Mouse (Mus musculus) limb, embryonic 12.5 days (tissue): ENCODE measurements at regions not wholly inside any gene's neighbourhood (a gene's known extent, or its start where the extent isn't known, plus 50 kb on each side); places are given as distances from the start of the nearest gene placed in this dataset.

Experiments
- ATAC-seq: fragments of 200-750 bp; cut with Nextera tagmentation; 2 replicates; pipeline ENCODE4 v1.8.0; 2017; ENCODE audit warnings: low read depth, moderate TSS enrichment; ENCODE audit not compliant: insufficient number of reproducible peaks, insufficient read depth, low FRiP score, low TSS enrichment
- H3K27ac ChIP-seq: fragments of 300-500 bp; sonication (generic); 2 replicates; pipeline ENCODE4 v1.5.1; 2016; ENCODE audit warnings: mild to moderate bottlenecking, moderate library complexity
- H3K27me3 ChIP-seq: fragments of 300-500 bp; sonication (generic); 2 replicates; pipeline ENCODE4 v1.6.1; 2016; ENCODE audit warnings: mild to moderate bottlenecking, moderate library complexity
- H3K36me3 ChIP-seq: fragments of 300-500 bp; sonication (generic); 2 replicates; pipeline ENCODE4 v1.6.1; 2016; ENCODE audit warnings: mild to moderate bottlenecking, moderate library complexity
- H3K4me1 ChIP-seq: fragments of 300-500 bp; sonication (generic); replicated peaks from 2 replicates; pipeline ENCODE4 v1.6.1; 2016
- H3K4me2 ChIP-seq: fragments of 300-500 bp; sonication (generic); 2 replicates; pipeline ENCODE4 v1.6.1; 2016; ENCODE audit warnings: mild to moderate bottlenecking, moderate library complexity
- H3K4me3 ChIP-seq: fragments of 300-500 bp; sonication (generic); replicated peaks from 2 replicates; pipeline ENCODE4 v1.5.1; 2016; ENCODE audit warnings: mild to moderate bottlenecking
- H3K9ac ChIP-seq: fragments of 300-500 bp; sonication (generic); replicated peaks from 2 replicates; pipeline ENCODE4 v1.6.1; 2016; ENCODE audit warnings: mild to moderate bottlenecking, moderate library complexity
- H3K9me3 ChIP-seq: fragments of 300-500 bp; sonication (generic); 2 replicates; pipeline ENCODE4 v1.6.1; 2016; ENCODE audit warnings: mild to moderate bottlenecking, moderate library complexity
- WGBS: fragments of 180-500 bp; shearing (Covaris S2); methylation state at CpG from one replicate; pipeline ENCODE4 v1.1.7; 2016; 5-methylcytosine and 5-hydroxymethylcytosine counted together

DNA sequence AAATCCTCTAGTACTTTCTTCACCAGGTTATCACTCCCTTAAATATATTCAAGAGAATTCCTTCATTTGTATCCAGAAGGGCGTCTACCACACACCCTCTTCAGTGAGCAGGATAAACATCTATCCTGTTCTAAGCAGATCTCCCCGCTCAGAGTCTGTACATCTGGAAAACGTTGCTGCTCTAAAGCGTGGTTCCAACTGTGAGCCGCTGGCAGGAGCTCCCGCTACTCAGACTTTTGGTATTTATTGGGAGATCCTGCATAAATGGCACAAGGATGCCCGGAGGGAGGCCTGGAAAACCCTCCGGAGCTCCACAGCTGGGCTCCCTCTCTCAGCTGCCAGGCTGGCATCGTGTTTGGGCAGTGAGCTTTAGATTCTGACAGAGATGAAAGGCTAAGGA, 54.3 kb upstream of the Sestd1 start:
- H3K4me1 ChIP-seq = 0 out of 2 replicates have a peak, but pooled peaks cover 6% of the 10 kb centered on the region
- 0 out of 2 replicates have a peak overlapping the region, but pooled peaks have one; percentile 4 for H3K27ac ChIP-seq
- H3K4me2 ChIP-seq = no peak overlapping the region
- no peak for ATAC-seq
- H3K36me3 ChIP-seq = no peaks in the 10 kb centered on the region
- H3K9ac ChIP-seq = no peak overlapping the region
- no peaks in the 10 kb centered on the region for H3K9me3 ChIP-seq
- no peaks in the 10 kb centered on the region for H3K27me3 ChIP-seq
- 33% methylated on average over 9 of the region's 9 CpGs for WGBS
- no peak overlapping the region for H3K4me3 ChIP-seq

DNA sequence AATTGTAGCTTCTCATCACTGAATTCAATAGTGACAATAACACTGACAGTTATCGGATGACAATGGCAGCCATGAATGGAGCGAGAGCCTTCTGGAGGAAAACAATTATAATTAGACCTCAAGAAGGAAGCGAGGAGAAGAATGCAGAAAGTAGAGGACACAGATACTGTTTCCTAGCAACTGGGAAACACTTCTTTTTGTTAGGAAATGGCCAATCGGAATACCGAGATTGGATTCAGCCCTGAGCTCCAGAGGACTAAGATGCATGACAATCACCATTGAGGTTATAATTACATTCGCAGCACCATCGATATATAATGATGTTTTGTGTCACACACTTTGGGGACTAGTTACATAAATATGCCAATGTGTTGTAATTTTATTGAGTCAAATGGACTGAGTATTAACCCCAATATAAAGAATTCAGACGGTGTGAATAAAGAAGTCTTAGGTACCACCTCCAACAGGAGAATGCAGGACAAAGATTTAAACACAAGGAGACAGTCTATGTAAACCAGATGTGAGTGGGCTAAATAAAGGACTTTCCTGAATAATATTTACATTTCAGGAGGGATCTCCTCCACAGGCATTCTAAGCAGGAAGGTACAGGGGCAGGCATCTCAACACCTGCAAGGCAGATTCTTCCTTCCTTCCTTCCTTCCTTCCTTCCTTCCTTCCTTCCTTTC, 53.1 kb upstream of the Sestd1 start:
- Histone ChIP-seq H3K27me3 (no peaks in the 10 kb centered on the region), H3K9ac (no peak overlapping the region), H3K4me2 (no peak overlapping the region), H3K27ac (no peak overlapping the region), H3K36me3 (no peaks in the 10 kb centered on the region), H3K4me1 (0 out of 2 replicates have a peak, but pooled peaks cover 6% of the 10 kb centered on the region), H3K4me3 (no peak overlapping the region), H3K9me3 (no peaks in the 10 kb centered on the region)
- 76% methylated on average over 8 of the region's 8 CpGs for WGBS
- ATAC-seq = no peak
